Mouse (Mus musculus) mouse embryonic stem cell (cell line): ENCODE data around the gene Pigk.

ENCODE experiments used
- in situ Hi-C, 2 experiments: fragments of 300-500 bp; cut with MboI; formaldehyde crosslinking; loops; 1 replicate in 1 of 2; 3 replicates in 1 of 2; pipeline ENCODE4 v1.14.3; 2019 to 2020; ENCODE audit warnings: low sequenced_read_pairs in 2 of 2, low pct_unique_long_range_greater_than_20kb in 1 of 2, mixed read lengths in 1 of 2; ENCODE audit not compliant: unreplicated experiment in 1 of 2

The Pigk gene

DNA sequence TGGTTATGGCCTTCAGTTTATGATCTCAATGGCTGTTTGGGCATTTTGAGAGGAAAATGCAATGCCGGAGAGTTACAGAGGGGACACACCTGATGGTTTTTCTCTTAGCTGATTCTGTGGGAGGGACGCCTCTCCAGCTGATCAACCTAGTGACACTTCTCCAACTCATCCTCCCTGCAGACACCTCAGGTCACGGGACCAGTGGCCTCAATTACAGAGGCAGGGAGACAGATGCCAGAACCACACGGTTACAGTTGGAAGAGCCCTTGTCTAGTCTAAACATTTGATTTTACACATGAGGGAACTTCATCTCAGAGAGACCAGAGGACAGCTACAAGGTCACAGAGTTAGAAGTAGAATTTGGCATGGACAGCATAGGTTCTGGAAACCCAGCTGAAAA is 197.7 kb downstream of the Pigk start:
- in situ Hi-C loops, result no loop called here

DNA sequence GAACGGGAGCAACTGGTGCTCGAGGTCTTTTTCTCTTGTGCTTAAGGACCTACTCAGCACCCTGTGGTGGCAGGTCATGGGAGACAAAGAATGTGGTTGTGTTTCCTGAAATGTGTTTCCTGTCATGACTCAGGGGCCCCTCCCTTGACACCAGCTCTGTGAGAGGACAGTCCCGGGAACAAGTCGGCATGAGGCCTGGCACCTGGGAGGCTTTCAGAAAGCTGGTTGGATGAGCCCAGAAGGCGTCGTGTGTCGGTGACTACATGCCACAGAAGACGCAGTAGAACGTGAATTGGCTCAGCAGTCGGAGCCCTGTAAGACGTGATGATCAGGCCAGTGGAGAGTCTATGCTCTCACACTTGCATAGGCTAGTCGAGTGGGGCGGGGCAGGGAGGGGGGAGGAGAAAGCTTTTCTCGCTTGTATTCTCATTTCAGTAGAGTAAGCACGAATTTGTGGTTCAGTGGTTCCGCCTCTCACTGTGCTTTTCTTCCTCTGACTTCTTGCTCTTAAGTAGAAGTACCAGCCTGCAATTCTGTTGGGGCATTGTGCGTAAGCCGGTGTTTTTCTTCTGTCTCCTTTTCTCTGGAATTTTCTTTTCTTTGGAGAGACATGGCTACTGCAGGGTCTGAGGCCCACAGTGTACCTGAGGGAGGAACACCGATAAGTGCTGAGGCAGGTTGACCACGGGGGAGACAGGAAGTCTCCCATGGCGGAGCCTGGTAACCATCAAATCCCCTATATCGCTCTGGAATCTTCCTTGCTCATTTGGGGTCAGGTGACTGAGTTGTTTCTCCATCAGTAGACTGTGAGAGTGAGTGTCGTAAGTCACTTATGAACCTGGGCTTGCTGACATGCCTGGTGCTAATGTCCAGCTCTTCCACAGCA is 198.6 kb downstream of the Pigk start:
- in situ Hi-C loops, result no loop called here

DNA sequence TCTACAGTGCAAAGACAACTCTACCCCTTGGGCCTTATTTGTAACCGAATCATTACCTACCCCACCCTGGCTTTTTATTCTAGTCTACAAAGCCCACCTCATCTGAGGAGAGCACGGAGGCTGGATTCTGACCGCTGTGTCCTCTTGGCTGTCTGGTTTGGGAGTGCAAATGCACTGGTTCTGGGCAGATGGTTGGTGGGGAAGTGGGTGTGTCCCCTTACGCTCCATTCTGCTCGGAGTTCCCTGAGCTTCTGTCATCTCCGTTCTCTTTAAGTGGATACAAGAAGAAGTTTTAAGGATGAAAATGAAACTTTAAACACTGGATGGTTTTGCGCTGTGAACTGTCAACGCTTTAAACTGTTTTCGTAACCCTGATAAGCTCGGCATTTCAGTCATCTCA is 199.2 kb downstream of the Pigk start:
- in situ Hi-C loops, result no loop called here

DNA sequence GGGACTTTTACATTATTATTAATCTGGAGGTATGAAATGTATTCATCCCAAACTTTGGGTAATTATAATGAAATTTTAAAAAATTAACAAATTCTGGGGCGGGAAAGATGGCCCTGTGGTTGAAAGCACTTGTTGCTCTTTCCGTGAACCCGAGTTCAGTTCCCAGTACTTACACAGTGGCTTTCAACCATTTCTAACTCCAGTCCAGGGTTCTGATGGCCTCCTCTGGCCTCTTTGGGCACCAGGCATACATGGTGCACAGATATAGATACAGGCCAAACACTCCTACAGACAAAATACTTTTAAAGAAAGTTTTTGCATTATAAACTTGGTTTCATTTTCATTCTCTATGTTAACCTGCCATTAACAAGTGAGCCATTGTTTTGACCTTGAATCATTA is 199.7 kb downstream of the Pigk start:
- in situ Hi-C loops, result no loop called here

- in situ Hi-C loops, result no loop called here
Measured at GRCm38 (mm10) chr3:152914376-152914775, 200.5 kb downstream of the Pigk start.

DNA sequence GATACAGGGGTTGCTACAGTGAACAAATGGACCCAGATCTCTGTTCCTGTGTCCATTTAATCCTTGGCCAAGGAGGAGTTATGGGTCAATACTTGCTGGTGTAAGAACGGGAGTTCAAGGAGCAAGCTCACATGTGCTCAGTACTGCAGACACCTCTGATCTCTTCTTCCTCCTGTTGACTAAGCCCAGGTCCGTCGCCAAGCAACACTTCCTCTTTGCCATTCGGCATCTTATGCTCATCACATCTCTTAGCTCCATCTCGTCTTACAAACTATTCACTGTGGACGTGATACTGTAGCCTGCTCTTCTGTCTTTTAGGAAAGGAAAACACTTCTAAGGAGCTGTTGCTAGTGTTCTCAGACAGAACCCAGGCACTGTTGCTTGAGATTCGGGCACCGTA is 203.7 kb downstream of the Pigk start:
- in situ Hi-C loops, result no loop called here

DNA sequence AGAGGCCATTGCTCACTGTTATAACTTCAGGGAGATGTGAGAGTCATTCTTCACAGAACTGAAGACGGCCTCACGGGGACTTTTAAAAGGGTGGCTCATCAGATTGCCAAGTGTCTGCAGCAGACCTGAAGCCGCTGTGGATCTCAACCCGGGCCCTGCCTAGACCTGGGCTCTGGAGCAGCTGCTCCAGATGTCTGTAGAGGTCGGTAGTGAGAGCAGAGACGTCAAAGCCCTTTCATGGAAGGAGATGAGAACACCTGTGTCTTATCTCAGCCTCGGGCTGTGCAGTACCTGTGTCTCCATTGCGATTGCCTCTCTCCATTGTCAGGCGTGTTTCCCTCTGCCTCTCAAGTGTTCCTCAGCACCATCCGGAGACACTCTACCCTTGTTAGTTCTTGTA is 205.2 kb downstream of the Pigk start:
- in situ Hi-C loops, result no loop called here

DNA sequence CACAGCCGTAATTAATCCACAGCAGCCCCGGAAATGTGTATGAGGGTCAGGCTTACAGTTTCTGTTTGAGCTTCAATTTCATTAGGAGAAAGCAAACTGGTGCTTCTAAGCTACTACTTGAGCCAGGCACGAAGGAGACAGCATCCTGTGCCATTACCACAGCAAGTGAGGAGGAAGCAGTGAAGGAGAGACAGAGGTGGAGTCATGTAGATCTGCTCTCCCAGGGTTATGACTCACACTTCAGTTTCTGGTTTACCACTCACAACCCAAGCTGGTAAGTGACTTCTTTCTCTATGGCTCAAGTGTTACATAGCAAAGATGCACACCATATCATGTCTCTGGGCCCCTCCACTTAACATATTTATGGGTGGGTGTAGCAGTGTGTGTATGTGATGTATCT is 206.5 kb downstream of the Pigk start:
- in situ Hi-C loops, result no loop called here

DNA sequence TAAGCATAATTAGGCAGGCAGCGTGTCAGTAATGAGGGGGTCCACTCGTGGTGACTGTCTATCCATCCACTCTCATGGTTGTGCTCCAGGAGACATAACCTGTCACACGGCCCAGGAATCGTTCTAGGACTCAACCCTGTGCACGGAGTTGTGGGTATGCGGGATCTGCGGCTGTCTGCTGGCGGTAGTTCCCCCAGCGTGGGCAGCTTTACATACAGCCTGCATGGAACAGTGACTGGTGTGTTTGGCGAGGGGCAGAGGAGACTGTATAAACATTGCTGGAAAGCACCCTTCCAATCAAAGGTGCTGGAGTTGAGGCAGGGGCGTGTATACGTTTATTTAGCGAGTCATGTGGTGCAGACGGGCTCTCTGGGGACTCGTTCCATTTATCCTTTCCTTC is 209.6 kb downstream of the Pigk start:
- in situ Hi-C loops, result no loop called here

DNA sequence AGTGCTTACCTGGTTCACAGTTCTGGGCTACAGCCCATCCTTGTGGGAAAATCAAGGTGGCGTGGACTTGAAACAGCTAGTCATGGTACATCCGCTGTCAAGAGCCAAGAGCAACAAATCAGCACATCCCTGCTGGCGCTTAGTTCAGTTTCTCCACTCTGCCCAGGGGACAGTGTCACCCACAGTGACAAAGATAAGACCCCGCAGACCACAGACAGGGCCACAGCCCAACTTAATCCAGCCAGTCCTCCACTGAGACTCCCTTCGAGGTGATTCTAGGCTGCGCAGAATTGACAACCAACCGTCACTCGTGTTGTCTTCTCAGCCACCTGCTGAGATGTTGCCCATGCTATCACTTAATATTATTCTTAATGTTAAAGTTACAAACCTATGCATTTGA is 211.5 kb downstream of the Pigk start:
- in situ Hi-C loops, result no loop called here

DNA sequence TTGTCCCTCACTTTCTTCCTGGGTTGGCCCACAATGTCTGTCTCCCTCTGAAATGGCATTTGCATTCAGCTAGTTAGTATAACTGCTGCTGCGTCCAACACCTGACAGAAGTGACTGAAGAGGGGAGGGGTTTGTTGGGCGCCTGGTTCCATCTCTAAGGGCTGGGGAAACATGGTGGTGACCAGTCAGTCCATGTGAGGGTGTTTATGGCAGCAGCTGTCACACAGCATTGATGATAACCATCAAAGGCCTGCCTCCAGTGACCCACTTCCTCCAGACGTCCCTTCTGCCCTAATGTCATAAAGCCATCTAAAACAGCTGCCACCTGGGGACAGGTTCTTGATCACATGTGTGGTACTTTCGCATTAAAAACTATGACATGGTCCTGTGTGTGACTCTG is 212.3 kb downstream of the Pigk start:
- in situ Hi-C loops, result no loop called here

DNA sequence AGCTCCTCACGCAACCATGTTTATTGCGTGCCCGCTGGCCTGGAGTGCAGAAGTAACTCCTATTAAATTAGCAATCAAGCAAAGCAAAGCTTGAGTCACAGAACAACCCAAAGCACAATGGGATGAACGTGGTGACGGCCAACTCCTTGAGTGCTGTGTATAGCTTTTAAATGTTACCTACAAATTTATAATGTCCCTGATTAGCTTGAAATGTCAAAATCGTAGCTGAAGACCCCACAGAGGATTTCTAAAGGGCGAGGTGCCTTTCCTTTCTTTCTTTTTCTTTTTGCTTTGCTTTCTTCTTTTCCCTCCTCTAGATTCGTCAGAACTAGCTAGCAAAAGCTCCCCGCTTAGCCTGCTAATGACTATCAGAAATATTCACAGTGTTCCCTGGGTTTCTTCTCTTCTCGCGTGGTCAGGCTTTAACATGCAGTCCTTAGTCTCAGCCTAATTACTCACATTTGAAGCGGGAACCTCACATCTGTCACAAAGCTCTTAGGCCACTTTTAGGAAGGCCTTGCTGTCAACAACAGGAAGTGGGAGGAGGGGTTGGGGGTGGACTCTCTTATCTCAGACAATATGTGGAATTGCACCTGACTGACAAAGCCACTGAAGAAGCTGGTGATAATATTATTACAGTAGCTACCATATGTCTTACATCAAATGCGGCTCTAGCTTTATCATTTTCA is 214.5 kb downstream of the Pigk start:
- in situ Hi-C loops, result no loop called here

DNA sequence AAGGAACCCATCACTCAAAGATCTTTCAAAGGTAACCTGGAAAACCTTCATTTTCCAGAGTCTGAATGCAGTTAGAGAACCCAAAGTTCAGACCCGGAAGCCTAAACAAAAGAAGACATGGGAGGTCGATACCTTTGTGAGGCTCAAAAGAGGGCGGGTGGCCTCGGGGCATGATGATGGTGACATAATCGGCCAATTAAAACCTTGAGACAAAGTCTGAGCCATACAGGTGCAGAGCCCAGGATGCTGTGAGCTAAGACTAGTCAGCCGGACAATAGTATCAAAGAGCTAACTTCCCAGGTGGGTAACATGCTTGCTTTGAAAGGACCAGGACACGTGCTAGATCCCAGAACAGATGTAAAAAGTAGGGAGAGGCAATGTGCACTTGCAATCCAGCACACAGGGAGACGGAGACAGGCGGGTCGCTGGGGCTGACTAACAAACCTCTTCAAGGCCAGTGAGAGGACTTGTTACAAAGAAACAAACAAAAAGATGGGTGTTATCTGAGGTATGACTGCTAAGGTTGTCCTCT is 215.4 kb downstream of the Pigk start:
- in situ Hi-C loops, result no loop called here

DNA sequence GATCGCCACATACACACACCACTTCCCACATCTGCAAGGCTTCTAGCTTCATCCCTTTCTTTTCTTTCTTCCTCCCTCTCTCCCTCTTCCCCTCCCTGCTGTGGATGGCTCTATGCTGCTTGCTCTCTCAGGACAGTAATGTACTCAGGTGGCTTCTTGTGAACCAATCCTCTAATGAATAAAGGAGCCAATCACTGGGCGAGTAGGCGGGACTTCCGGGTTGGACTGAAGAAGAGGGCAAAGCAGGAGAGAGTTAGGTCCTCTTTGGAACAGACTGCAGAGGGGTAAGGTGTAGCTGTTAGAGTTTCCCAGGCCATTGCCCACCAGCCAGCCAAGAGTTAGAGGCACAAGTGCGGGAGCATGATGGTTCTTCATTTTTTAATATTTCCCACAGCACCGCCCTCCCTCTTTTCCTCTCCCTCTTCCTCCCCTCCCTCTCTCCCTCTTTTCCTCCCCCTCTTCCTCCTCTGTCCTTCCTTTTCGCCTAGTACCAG is 215.9 kb downstream of the Pigk start:
- in situ Hi-C loops, result no loop called here

DNA sequence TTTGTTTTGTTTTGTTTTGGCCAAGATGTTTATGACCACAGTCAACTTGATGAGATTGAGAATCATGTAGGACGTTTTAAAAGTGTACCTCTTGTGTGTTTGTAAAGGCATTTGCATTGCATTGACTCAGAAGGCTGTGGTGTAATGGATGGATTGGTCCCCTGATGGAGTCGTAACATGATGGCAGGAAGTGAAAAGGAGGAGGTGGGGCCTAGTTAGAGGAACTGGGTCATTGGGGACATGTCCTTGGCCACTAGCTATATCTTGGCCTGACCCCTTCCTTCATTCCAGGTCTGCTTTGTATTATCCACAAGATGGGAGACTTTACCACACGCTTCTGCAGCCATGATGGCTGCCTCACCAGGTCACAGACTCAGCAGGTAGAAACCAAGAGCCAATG is 217.5 kb downstream of the Pigk start:
- in situ Hi-C loops, result no loop called here

GRCm38 (mm10) chr3:152932096-152932495 is 218.2 kb downstream of the Pigk start:
- in situ Hi-C loops, result no loop called here

DNA sequence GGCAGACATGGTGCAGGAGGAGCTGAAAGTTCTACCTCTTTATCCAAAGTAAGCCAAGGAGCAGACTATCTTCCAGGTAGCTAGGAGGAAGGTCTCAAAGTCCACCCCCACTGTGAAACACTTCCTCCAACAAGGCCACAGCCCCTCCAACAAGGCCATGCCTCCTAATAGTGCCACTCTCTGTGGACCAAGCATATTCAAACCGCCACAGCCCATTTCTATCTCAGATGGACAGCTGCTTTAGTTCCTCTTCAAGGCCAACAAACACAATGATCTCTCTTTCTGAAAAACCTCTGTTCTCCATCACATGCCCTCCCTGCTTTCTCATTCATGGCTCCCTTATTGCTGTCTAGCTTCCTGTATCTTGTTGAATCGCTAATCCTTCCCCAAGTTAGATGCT is 218.6 kb downstream of the Pigk start:
- in situ Hi-C loops, result no loop called here

DNA sequence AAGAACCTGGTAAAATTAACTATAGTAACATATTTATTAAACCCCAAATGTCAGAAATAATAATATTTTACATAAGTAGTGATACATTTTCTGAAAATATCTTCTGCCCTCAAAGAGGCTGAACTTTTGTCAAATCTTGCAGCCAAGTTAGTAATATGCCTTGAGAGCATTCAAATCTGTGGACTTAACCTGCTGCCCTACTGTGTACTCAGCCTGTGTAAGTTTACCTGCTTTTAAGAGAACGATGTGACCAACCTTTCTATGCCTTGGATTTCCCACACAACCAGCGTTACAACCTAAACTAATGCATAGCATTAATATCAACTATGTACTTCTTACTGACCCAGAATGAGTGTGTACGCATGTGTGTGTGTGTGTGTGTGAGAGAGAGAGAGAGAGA is 219.8 kb downstream of the Pigk start:
- in situ Hi-C loops, result no loop called here

DNA sequence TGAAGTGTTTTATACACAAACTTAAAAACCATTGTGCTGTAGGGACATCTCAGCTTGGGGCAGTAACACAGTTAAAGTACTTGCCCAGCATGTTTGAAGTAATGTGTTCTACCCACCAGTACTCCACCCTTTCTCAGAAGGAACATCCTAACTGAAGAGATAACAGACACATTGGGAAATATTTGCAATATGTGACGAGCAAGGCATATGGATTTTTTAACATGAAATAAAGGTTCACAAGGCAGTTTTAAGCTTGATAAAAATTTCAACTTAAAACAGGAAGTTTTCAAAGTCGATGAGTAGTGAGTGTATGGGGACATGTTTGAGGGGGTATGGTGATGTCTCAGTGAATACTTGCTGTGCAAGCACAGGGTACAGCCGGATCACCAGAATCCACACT is 222.4 kb downstream of the Pigk start:
- in situ Hi-C loops, result no loop called here

GRCm38 (mm10) chr3:152941671-152942070 is 227.8 kb downstream of the Pigk start:
- in situ Hi-C loops, result no loop called here
